Mouse (Mus musculus) CD4-positive naive resting alpha-beta T cell, adult 76 days (primary cell): Measurements from ENCODE around the gene Ap1s2. TPM values are rescaled to one million over a fixed set of nuclear protein-coding genes. Genes with fewer than 3 reads are reported as not detected.

Experiments
- total RNA-seq: library from RNA; stranded (reverse); gene quantifications from one replicate; pipeline ENCODE4 v1.2.4, GENCODE M21; 2023

The Ap1s2 gene
- 13.7 TPM for total RNA-seq

DNA sequence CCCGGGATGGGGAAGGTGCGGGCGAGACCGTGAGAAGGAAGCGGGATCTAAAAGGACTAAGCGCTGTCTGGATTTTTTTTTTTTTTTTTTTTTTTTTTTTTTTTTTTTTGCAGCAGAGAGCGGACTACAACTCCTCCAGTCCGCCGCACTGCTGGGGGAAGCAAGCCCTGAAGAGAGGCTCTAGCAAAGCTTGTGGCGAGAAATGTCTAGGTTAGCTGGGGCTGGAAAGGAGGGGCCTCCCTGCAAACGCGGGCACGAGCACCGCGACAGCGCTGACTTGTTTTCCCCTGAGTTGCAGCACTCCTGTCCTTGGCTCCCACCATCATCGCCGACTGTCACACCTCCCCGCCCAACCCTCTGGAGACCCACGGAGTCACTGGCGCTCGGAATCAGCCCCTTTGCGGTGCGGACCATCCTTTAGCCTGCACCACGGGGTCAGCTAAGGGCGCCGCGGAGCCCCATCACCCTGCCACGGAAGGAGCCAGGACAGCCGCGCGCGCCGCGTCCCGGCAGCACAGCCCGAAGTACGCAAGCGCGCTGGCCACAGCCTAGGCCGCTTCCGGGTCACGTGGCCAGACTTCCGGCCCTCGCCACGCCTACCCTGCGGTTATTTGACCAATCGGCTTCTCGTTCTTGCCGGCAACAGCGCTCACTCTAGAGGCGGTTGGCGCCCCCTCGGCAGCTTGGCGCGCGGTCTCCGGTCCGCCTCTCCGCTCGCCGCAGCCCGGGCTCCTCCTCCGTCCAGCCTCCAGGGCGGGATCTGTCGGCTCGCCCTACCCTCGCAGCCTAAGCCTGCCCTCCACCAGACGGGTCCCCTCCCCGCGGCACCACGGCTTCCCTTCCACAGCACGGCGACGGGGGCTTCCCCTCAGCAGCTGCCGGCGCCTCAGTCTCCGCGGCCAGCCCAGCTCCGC, at the start of gene Ap1s2:
Gene Ap1s2, plus strand, starts transcription at position 681 of the 914 bp plus-strand sequence.

DNA sequence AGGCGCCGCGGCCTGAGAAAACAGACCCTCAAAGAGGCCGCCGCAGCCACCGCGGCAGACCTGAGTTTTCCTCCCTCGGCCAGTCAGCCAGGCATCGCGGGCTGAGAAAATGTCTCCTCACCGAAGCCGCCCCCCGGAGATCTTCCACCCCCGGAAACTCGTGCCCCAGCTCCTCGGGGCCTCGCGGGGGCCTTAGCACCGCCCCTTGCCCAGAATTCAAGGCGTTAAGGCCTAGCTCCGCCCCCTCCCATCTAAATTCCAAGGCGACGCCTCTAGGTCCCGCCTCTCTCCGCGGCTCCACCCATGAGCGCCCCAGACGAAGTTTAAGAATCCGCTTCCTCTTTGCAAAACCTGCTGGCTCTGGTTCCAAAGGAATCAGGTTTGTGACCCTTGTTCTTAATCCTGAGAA, 49.7 kb downstream of the Ap1s2 start, which contains the start of gene Zrsr2:
Gene Zrsr2, minus strand, starts transcription at position 195 of the 409 bp plus-strand sequence.

Other genes with a start within 250 kb of the Ap1s2 start
- gene Rnf138rt1, start 147.7 kb upstream of the Ap1s2 start, total RNA-seq = not detected
- gene Zrsr2, start 49.6 kb downstream of the Ap1s2 start, total RNA-seq = 94.3 TPM
- gene Car5b, start 119.0 kb downstream of the Ap1s2 start, total RNA-seq = not detected
- 7.8 TPM for gene Siah1b, start 167.5 kb downstream of the Ap1s2 start, total RNA-seq
- gene Cltrn, start 179.8 kb downstream of the Ap1s2 start, total RNA-seq = not detected
- not detected for gene Ace2, start 230.3 kb downstream of the Ap1s2 start, total RNA-seq